Mouse (Mus musculus): ENCODE measurements around the gene 2310057N15Rik. TPM values are rescaled to one million over a fixed set of nuclear protein-coding genes. Genes with fewer than 3 reads are reported as not detected.
"Not testable (repeated sequence)": the region's sequence is repeated elsewhere in the genome, so short reads cannot be mapped to it uniquely, and the experiment has no call there.

Gene 2310057N15Rik
- polyA plus RNA-seq (2012; rRNA removed): not detected in 2 replicates

DNA sequence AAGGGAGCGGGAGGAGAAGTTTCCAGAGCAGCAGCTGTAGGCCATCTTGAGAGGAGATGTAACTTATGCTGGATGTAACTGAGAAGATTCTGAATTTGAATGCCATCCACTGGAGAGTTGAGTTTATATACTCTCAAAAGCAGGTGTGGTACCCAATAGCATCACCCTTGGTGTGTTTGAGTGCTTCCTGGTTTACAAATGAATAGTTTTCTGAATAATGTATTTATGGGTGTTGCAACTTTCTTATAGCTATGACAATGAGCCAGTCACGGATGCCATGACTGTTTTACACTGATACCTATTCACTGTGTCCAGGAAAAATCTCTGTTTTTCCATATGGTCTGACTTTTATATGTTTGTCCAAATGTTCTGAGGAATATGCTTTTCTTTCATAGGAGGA lies at the start of gene 2310057N15Rik:
2310057N15Rik (minus strand) TSS at position 101 of the 400 bp plus-strand sequence.
- Histone ChIP-seq H3K36me3 (ENCODE audit: control insufficient read depth, insufficient read depth, low read length) (no peaks in the 10 kb centered on the region), H3K4me3 (ENCODE audit: control insufficient read depth, low read depth, low read length) (no peak within 1 kb of the TSS), H3K27ac (ENCODE audit: control insufficient read depth, insufficient read depth, low read depth, low read length) (no peak within 1 kb of the TSS), H3K27me3 (ENCODE audit: control insufficient read depth, insufficient read depth, low read length) (no peaks in the 10 kb centered on the region), H3K4me1 (ENCODE audit: control insufficient read depth, insufficient read depth, low read length) (no peaks in the 10 kb centered on the region)
- TF ChIP-seq POLR2A (IDR thresholded peaks at IDR 0.05; ENCODE audit: control insufficient read depth, low read depth, low read length): no peak
- no peak for TF ChIP-seq CTCF (IDR thresholded peaks at IDR 0.05; ENCODE audit: control insufficient read depth, insufficient read depth, insufficient replicate concordance, low read depth, low read length)

DNA sequence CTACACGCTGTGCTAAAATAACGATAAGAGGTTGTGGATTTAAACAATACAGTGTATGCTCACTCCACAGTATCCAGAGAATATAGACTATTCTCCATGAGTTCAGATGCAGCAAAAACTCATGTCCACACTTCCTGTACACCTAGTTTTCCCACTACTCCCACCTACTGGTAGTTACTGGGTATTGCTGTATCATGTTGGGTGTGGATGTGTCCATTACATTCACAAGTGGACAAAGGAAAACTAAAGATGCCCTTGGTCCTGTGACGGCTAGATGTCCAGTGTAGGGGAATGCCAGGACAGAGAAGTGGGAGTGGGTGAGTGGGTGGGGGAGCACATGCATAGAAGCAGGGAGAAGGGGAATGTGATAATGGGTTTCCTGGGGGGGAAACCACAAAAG lies 49.7 kb upstream of the 2310057N15Rik start:
- no peak overlapping the region for H3K4me3 ChIP-seq (ENCODE audit: control insufficient read depth, low read depth, low read length)
- H3K27me3 ChIP-seq (ENCODE audit: control insufficient read depth, insufficient read depth, low read length): no peaks in the 10 kb centered on the region
- no peaks in the 10 kb centered on the region for H3K4me1 ChIP-seq (ENCODE audit: control insufficient read depth, insufficient read depth, low read length)
- no peak overlapping the region for H3K27ac ChIP-seq (ENCODE audit: control insufficient read depth, insufficient read depth, low read depth, low read length)
- TF ChIP-seq POLR2A (IDR thresholded peaks at IDR 0.05; ENCODE audit: control insufficient read depth, low read depth, low read length): no peak
- H3K36me3 ChIP-seq (ENCODE audit: control insufficient read depth, insufficient read depth, low read length): no peaks in the 10 kb centered on the region

DNA sequence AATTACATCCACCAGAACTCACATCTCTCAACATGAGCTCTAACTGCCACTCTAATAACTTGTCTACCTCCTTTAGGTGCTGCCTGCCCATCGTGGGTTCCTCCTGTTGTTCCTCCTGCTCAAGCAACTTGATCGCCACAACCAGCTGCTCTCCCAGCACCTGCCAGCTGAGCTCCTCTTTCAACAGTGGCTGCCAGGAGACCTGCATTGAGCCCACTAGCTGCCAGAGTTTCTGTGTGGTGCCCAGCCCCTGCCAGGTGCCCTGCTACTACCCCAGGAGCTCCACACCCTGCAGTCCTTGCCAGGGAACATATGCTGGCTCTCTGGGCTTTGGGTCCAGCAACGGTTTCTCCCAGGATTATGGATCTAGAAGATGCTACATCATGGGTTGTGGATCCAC lies 46.1 kb upstream of the 2310057N15Rik start, which contains the start of gene Krtap15:
Krtap15 (plus strand) TSS at position 150 of the 400 bp plus-strand sequence.
- Histone ChIP-seq H3K4me3 (ENCODE audit: control insufficient read depth, low read depth, low read length) (no peak within 1 kb of the TSS), H3K27ac (ENCODE audit: control insufficient read depth, insufficient read depth, low read depth, low read length) (no peak within 1 kb of the TSS), H3K4me1 (ENCODE audit: control insufficient read depth, insufficient read depth, low read length) (no peaks in the 10 kb centered on the region), H3K27me3 (ENCODE audit: control insufficient read depth, insufficient read depth, low read length) (no peaks in the 10 kb centered on the region), H3K36me3 (ENCODE audit: control insufficient read depth, insufficient read depth, low read length) (no peaks in the 10 kb centered on the region)
- no peak for TF ChIP-seq CTCF (IDR thresholded peaks at IDR 0.05; ENCODE audit: control insufficient read depth, insufficient read depth, insufficient replicate concordance, low read depth, low read length)
- TF ChIP-seq POLR2A (IDR thresholded peaks at IDR 0.05; ENCODE audit: control insufficient read depth, low read depth, low read length): no peak

DNA sequence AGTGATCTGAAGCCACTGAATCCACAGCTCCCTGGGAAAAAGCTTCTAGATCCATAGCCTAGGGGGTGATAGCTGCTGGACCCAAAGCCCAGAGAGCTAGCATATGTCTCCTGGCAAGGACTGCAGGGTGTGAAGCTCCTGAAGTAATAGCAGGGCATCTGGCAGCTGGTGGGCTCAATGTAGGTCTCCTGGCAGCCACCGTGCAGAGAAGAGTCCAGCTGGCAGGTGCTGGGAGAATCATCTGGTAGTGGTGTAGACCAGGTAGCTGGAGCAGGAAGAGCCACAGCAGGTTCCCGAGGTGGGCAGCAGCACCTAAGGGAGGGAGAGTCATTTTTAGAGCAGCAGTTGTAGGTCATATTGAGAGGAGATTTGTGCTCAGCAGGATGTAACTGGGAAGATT lies 37.8 kb upstream of the 2310057N15Rik start, which contains the start of gene Gm20741:
Gm20741 (minus strand) TSS at position 394 of the 400 bp plus-strand sequence.
- Histone ChIP-seq H3K36me3 (ENCODE audit: control insufficient read depth, insufficient read depth, low read length) (no peaks in the 10 kb centered on the region), H3K4me3 (ENCODE audit: control insufficient read depth, low read depth, low read length) (no peak within 1 kb of the TSS), H3K27ac (ENCODE audit: control insufficient read depth, insufficient read depth, low read depth, low read length) (no peak within 1 kb of the TSS), H3K27me3 (ENCODE audit: control insufficient read depth, insufficient read depth, low read length) (no peaks in the 10 kb centered on the region), H3K4me1 (ENCODE audit: control insufficient read depth, insufficient read depth, low read length) (no peaks in the 10 kb centered on the region)
- TF ChIP-seq POLR2A (IDR thresholded peaks at IDR 0.05; ENCODE audit: control insufficient read depth, low read depth, low read length): no peak
- no peak for TF ChIP-seq CTCF (IDR thresholded peaks at IDR 0.05; ENCODE audit: control insufficient read depth, insufficient read depth, insufficient replicate concordance, low read depth, low read length)

DNA sequence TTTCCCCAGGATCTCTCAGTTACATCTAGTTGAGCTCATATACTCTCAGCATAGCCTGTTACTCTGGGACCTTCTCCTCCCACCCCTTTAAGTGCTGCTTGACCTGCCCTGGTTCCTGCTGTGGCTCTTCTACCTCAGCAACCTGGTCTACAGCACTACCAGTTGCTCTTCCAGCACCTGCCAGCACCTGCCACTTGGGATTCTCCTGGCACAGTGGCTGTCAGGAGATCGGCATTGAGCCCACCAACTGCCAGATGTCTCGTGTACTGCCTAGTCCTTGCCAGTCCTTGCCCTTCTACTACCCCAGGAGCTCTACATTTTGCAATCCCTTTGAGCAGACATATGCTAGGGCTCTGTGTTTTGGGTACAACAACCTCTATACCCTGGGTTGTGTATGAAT lies 12.8 kb upstream of the 2310057N15Rik start:
- Histone ChIP-seq H3K36me3 (ENCODE audit: control insufficient read depth, insufficient read depth, low read length) (no peaks in the 10 kb centered on the region), H3K4me1 (ENCODE audit: control insufficient read depth, insufficient read depth, low read length) (no peaks in the 10 kb centered on the region), H3K27me3 (ENCODE audit: control insufficient read depth, insufficient read depth, low read length) (no peaks in the 10 kb centered on the region), H3K27ac (ENCODE audit: control insufficient read depth, insufficient read depth, low read depth, low read length) (no peak overlapping the region), H3K4me3 (ENCODE audit: control insufficient read depth, low read depth, low read length) (no peak overlapping the region)
- TF ChIP-seq POLR2A (IDR thresholded peaks at IDR 0.05; ENCODE audit: control insufficient read depth, low read depth, low read length) (no peak), CTCF (IDR thresholded peaks at IDR 0.05; ENCODE audit: control insufficient read depth, insufficient read depth, insufficient replicate concordance, low read depth, low read length) (no peak)

DNA sequence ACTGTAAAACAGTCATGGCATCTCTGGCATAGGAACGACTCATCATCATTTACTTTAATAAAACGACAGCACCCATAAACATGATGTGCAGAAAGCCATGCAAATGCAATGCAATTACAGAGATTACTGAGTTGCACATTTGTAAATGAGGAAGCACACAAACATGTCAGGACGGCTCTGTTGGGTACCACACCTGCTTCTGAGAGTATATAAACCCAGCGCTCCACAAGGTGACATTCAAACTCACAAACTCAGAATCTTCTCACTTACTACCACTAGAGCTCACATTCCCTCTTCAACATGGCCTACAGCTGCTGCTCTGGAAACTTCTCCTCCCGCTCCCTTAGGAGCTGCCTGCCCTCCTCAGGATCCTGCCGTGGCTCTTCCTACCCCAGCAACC lies 3.6 kb upstream of the 2310057N15Rik start, which contains the start of gene Gm5965:
Gm5965 (plus strand) TSS at position 301 of the 400 bp plus-strand sequence.
- Histone ChIP-seq H3K4me1 (ENCODE audit: control insufficient read depth, insufficient read depth, low read length) (no peaks in the 10 kb centered on the region), H3K27ac (ENCODE audit: control insufficient read depth, insufficient read depth, low read depth, low read length) (no peak within 1 kb of the TSS), H3K4me3 (ENCODE audit: control insufficient read depth, low read depth, low read length) (no peak within 1 kb of the TSS), H3K36me3 (ENCODE audit: control insufficient read depth, insufficient read depth, low read length) (no peaks in the 10 kb centered on the region), H3K27me3 (ENCODE audit: control insufficient read depth, insufficient read depth, low read length) (no peaks in the 10 kb centered on the region)
- TF ChIP-seq CTCF (IDR thresholded peaks at IDR 0.05; ENCODE audit: control insufficient read depth, insufficient read depth, insufficient replicate concordance, low read depth, low read length): no peak

DNA sequence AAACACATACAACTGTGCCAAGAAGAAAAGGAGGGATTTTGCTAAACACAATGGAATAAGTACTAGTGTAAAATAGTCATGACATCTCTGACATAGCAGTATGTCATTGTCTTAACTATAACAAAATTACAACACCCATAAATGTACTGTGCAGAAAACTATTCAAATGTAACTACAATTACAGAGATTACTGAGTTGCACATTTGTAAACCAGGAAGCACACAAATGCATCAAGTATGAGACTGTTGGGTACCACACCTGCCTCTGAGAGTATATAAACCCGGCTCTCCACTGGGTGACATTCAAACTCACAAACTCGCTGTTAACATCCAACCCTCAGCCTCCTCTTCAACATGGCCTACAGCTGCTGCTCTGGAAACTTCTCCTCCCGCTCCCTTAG lies 15.5 kb downstream of the 2310057N15Rik start, which contains the start of gene 2310034C09Rik:
2310034C09Rik (plus strand) TSS at position 301 of the 400 bp plus-strand sequence.
- not testable (repeated sequence) for H3K4me3 ChIP-seq (ENCODE audit: control insufficient read depth, low read depth, low read length); H3K36me3 ChIP-seq (ENCODE audit: control insufficient read depth, insufficient read depth, low read length); H3K4me1 ChIP-seq (ENCODE audit: control insufficient read depth, insufficient read depth, low read length); H3K27me3 ChIP-seq (ENCODE audit: control insufficient read depth, insufficient read depth, low read length); H3K27ac ChIP-seq (ENCODE audit: control insufficient read depth, insufficient read depth, low read depth, low read length)

DNA sequence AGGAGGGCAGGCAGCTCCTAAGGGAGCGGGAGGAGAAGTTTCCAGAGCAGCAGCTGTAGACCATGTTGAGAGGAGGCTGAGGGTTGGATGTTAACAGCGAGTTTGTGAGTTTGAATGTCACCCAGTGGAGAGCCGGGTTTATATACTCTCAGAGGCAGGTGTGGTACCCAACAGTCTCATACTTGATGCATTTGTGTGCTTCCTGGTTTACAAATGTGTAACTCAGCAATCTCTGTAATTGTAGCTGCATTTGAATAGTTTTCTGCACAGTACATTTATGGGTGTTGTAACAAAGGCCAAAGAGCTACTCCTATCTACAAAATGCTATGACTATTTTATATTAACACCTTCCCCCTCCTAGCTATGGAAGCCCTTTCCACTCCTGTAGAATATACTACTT lies 22.5 kb downstream of the 2310057N15Rik start, which contains the start of gene Krtap13:
Krtap13 (minus strand) TSS at position 101 of the 400 bp plus-strand sequence.
- not testable (repeated sequence) for H3K4me3 ChIP-seq (ENCODE audit: control insufficient read depth, low read depth, low read length); H3K36me3 ChIP-seq (ENCODE audit: control insufficient read depth, insufficient read depth, low read length); H3K4me1 ChIP-seq (ENCODE audit: control insufficient read depth, insufficient read depth, low read length); H3K27me3 ChIP-seq (ENCODE audit: control insufficient read depth, insufficient read depth, low read length); H3K27ac ChIP-seq (ENCODE audit: control insufficient read depth, insufficient read depth, low read depth, low read length)

Measured in testis, adult 2 months (tissue).